Mouse (Mus musculus): Measurements from ENCODE around the gene Cops7b. TPM values are rescaled to one million over a fixed set of nuclear protein-coding genes. Genes with fewer than 3 reads are reported as not detected.
A peak's percentile ranks its signal among the peaks of the same experiment; 100 is the strongest.
"Not testable (repeated sequence)": the region's sequence is repeated elsewhere in the genome, so short reads cannot be mapped to it uniquely, and the experiment has no call there.

The Cops7b gene
- polyA plus RNA-seq (2012; rRNA removed), result 10.7 and 18.4 TPM in 2 replicates

DNA sequence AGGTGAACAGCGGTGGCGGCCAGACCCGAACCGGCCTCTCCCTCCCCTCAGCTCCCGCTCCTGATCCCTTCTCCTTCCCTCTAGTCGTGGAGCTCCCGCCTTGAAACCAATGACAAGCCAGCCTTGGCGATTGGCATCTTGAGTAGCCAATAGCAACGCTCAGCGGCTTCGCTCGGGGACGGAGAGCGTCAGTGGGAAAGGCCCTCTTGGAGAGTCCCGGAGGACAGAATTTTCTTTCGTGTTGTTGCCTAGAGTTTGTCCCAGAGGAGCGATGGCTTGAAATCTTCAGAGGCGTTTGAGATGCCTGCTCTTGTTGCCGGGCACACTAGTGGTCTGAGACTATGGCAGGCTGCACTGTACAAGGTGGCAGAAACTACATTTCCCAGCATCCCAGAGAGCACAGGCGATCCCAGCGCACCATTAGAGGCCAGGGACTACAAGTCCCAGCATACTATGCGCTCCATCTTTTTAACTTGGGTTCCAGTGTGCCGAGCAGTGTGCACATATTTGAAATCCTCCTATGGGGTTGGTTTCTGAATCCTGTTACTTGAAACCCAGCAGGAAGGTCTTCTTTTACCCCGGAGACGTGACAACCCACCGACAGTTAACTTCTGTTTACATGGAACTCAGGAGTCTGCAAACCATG lies at the start of gene Cops7b, which contains the start of gene Pde6d:
Gene Cops7b (plus strand): TSS at position 454 of the 646 bp plus-strand sequence.
Gene Pde6d (minus strand): TSS at position 179 of the 646 bp plus-strand sequence.
- no peaks in the 10 kb centered on the region for H3K36me3 ChIP-seq (ENCODE audit: control insufficient read depth, insufficient read depth, low read length)
- TF ChIP-seq POLR2A (IDR thresholded peaks at IDR 0.05; ENCODE audit: low read depth, low read length), result no peak
- TF ChIP-seq CTCF (IDR thresholded peaks at IDR 0.05; ENCODE audit: extremely low read depth, insufficient read length, insufficient replicate concordance, low read depth, low read length), result no peak
- H3K4me1 ChIP-seq (ENCODE audit: control insufficient read depth, insufficient read depth, insufficient read length, low read length), result peaks cover 6% of the 10 kb centered on the region
- H3K27me3 ChIP-seq (ENCODE audit: control insufficient read depth, insufficient read depth, low read length), result no peaks in the 10 kb centered on the region
- WGBS, result under 1% methylated on average over 26 of the region's 26 CpGs
- no peak within 1 kb of the TSS for H3K27ac ChIP-seq (ENCODE audit: insufficient read depth, low read depth, low read length)
- peak within 1 kb of the TSS; percentile 76 for H3K4me3 ChIP-seq (ENCODE audit: low read depth, low read length)

DNA sequence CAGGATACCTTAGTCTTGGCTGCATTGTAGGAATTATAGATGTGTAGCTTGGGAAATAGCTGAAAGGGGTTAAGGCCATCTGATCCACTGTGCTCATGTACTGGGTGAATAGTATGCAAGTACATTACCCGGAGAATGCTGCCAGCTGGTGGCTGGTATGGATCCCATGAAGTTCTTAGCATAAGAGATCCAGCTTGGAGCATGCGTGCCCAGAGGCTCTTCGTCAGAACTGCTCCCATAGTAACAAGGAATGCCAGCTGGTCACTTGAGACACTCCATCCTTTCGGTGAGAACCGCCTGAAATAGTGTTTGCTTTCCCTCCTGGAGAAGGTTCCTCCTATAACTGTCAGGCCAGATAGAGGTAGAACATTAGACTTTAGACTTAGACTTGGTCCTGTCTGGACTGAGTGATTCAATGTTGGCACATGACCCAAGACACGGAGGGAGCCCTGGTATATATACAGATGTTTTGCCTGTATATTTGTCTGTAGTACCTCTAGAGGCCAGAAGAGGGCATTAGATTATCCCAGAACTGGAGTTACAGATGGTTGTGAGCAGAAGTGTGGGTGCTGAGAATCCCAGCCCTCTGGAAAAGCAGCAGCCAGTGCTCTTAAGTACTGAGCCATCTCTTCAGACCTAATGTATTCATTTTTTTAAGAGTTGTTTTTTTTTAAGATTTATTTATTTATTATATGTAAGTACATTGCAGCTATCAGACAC lies 49.1 kb upstream of the Cops7b start:
- no peak overlapping the region for H3K4me3 ChIP-seq (ENCODE audit: low read depth, low read length)
- H3K36me3 ChIP-seq (ENCODE audit: control insufficient read depth, insufficient read depth, low read length), result peaks cover 12% of the 10 kb centered on the region
- peaks cover 12% of the 10 kb centered on the region for H3K4me1 ChIP-seq (ENCODE audit: control insufficient read depth, insufficient read depth, insufficient read length, low read length)
- TF ChIP-seq POLR2A (IDR thresholded peaks at IDR 0.05; ENCODE audit: low read depth, low read length) (no peak), CTCF (IDR thresholded peaks at IDR 0.05; ENCODE audit: extremely low read depth, insufficient read length, insufficient replicate concordance, low read depth, low read length) (peak; percentile 34; the same call in 1 of the 2 replicates)
- no peaks in the 10 kb centered on the region for H3K27me3 ChIP-seq (ENCODE audit: control insufficient read depth, insufficient read depth, low read length)
- 65% methylated on average over 6 of the region's 6 CpGs for WGBS
- H3K27ac ChIP-seq (ENCODE audit: insufficient read depth, low read depth, low read length), result no peak overlapping the region

DNA sequence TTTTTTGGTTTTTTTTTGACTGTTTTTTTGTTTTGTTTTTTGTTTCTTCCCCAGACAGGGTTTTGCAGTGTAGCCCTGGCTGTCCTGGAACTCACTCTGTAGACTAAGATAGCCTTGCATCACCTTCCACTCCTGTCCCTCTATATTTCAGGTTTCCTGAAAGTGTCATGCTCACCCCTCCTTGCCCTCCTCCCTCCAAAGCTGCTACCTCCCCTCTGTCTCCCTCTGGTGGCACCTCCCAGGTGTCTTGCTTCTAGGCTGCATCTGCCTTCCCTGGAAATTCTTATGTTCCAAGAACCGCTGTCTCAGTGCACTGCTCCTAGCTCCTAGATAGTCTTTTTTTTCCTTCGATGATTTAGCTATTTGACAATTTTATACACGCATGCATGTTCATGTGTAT lies 44.3 kb upstream of the Cops7b start:
- H3K36me3 ChIP-seq (ENCODE audit: control insufficient read depth, insufficient read depth, low read length), result peaks cover 9% of the 10 kb centered on the region
- H3K4me1 ChIP-seq (ENCODE audit: control insufficient read depth, insufficient read depth, insufficient read length, low read length), result peaks cover 1% of the 10 kb centered on the region; the same call in 1 of the 2 replicates
- 71% methylated on average over 3 of the region's 3 CpGs for WGBS
- H3K27me3 ChIP-seq (ENCODE audit: control insufficient read depth, insufficient read depth, low read length), result no peaks in the 10 kb centered on the region
- TF ChIP-seq POLR2A (IDR thresholded peaks at IDR 0.05; ENCODE audit: low read depth, low read length) (no peak), CTCF (IDR thresholded peaks at IDR 0.05; ENCODE audit: extremely low read depth, insufficient read length, insufficient replicate concordance, low read depth, low read length) (peak; percentile 31; the same call in 1 of the 2 replicates)
- H3K27ac ChIP-seq (ENCODE audit: insufficient read depth, low read depth, low read length), result no peak overlapping the region
- H3K4me3 ChIP-seq (ENCODE audit: low read depth, low read length), result no peak overlapping the region

GRCm38 (mm10) chr1:86539583-86539982 lies 43.1 kb upstream of the Cops7b start:
- WGBS, result 87% methylated on average over 12 of the region's 12 CpGs
- H3K27me3 ChIP-seq (ENCODE audit: control insufficient read depth, insufficient read depth, low read length); H3K27ac ChIP-seq (ENCODE audit: insufficient read depth, low read depth, low read length); H3K4me3 ChIP-seq (ENCODE audit: low read depth, low read length); H3K4me1 ChIP-seq (ENCODE audit: control insufficient read depth, insufficient read depth, insufficient read length, low read length): not testable (repeated sequence)
- H3K36me3 ChIP-seq (ENCODE audit: control insufficient read depth, insufficient read depth, low read length), result peaks cover 18% of the 10 kb centered on the region

DNA sequence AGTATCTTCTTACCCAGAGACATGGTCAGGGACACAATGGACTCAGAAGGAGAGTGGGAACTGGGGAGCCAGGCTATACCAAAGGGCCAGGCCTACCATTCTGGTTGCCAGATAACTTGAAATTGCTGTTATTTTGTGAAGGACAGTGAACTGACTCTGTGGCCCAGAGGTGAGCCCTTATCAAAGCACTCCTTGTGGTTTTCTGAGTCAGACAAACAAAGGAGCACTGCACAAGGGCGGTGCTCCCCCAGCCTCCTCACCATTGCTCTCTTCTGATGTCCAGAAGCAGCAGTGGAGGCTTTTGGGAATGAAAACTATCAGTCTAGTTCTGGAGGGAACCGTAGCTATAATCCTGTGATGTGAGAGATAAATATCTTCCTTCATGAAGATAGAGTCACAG lies 40.1 kb upstream of the Cops7b start:
- H3K27ac ChIP-seq (ENCODE audit: insufficient read depth, low read depth, low read length), result no peak overlapping the region
- H3K4me1 ChIP-seq (ENCODE audit: control insufficient read depth, insufficient read depth, insufficient read length, low read length), result no peaks in the 10 kb centered on the region
- TF ChIP-seq CTCF (IDR thresholded peaks at IDR 0.05; ENCODE audit: extremely low read depth, insufficient read length, insufficient replicate concordance, low read depth, low read length), result no peak
- TF ChIP-seq POLR2A (IDR thresholded peaks at IDR 0.05; ENCODE audit: low read depth, low read length), result no peak
- no peak overlapping the region for H3K4me3 ChIP-seq (ENCODE audit: low read depth, low read length)
- peaks cover 32% of the 10 kb centered on the region for H3K36me3 ChIP-seq (ENCODE audit: control insufficient read depth, insufficient read depth, low read length)
- H3K27me3 ChIP-seq (ENCODE audit: control insufficient read depth, insufficient read depth, low read length), result no peaks in the 10 kb centered on the region
- 75% methylated on average over 2 of the region's 2 CpGs for WGBS

DNA sequence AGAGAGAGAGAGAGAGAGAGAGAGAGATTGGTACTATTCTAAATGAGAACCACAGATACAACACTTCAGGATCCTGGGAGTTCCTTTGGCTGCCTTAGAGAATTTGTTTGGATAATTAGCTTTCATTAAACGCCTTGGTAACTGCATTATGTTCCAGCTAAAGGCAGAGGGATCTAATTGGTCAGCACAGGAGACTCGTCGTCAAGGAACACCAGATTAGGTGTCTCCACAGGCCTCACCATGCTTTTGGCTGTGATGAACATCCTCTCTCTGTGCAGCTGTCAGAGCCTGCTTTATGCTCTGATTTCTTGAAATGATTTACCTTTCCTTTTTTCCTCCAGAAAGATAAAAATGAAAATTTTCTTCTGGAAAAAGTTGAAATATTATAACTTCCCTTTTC lies 35.9 kb upstream of the Cops7b start:
- H3K27ac ChIP-seq (ENCODE audit: insufficient read depth, low read depth, low read length), result no peak overlapping the region
- WGBS, result 81% methylated on average over 3 of the region's 3 CpGs
- TF ChIP-seq CTCF (IDR thresholded peaks at IDR 0.05; ENCODE audit: extremely low read depth, insufficient read length, insufficient replicate concordance, low read depth, low read length) (no peak), POLR2A (IDR thresholded peaks at IDR 0.05; ENCODE audit: low read depth, low read length) (no peak)
- peaks cover 32% of the 10 kb centered on the region for H3K36me3 ChIP-seq (ENCODE audit: control insufficient read depth, insufficient read depth, low read length)
- no peaks in the 10 kb centered on the region; the same call in 1 of the 2 replicates for H3K4me1 ChIP-seq (ENCODE audit: control insufficient read depth, insufficient read depth, insufficient read length, low read length)
- no peaks in the 10 kb centered on the region for H3K27me3 ChIP-seq (ENCODE audit: control insufficient read depth, insufficient read depth, low read length)
- no peak overlapping the region for H3K4me3 ChIP-seq (ENCODE audit: low read depth, low read length)

DNA sequence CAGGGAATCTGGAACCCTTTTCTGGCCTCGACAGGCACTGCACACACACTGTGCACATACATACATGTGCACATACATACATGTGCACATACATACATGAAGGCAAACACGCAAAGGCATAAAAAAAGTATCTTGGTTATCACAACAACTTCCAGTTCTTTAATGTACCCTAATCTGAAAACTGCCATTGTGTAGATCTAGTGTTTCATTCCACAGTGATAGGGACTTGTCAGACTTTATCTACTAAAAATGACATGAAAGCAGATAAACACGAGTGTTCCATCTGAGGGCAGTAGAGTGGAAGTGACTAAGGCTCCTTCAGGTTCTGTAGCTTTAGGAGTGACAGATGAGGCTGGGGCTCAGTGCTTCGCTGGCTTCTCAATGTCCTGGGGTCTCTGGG lies 31.4 kb upstream of the Cops7b start:
- H3K27ac ChIP-seq (ENCODE audit: insufficient read depth, low read depth, low read length), result no peak overlapping the region
- H3K36me3 ChIP-seq (ENCODE audit: control insufficient read depth, insufficient read depth, low read length), result 0 out of 2 replicates have a peak, but pooled peaks cover 2% of the 10 kb centered on the region
- H3K4me3 ChIP-seq (ENCODE audit: low read depth, low read length), result no peak overlapping the region
- WGBS, result 72% methylated on average over 4 of the region's 4 CpGs
- TF ChIP-seq POLR2A (IDR thresholded peaks at IDR 0.05; ENCODE audit: low read depth, low read length) (no peak), CTCF (IDR thresholded peaks at IDR 0.05; ENCODE audit: extremely low read depth, insufficient read length, insufficient replicate concordance, low read depth, low read length) (no peak)
- peaks cover 3% of the 10 kb centered on the region; the same call in 1 of the 2 replicates for H3K4me1 ChIP-seq (ENCODE audit: control insufficient read depth, insufficient read depth, insufficient read length, low read length)
- H3K27me3 ChIP-seq (ENCODE audit: control insufficient read depth, insufficient read depth, low read length), result no peaks in the 10 kb centered on the region
